Mouse (Mus musculus) intestine, embryonic 14.5 days (tissue): ENCODE data around the gene Atoh8. TPM values are rescaled to one million over a fixed set of nuclear protein-coding genes. Genes with fewer than 3 reads are reported as not detected.

Experiments used
- ATAC-seq: fragments of 200-750 bp; cut with Nextera tagmentation; replicated peaks from 2 replicates; pipeline ENCODE4 v1.8.0; 2017; ENCODE audit warnings: low read depth, moderate number of reproducible peaks, moderate TSS enrichment, moderate library complexity; ENCODE audit not compliant: low FRiP score, low TSS enrichment
- DNase-seq: peaks from one replicate; pipeline ENCODE4 v3.0.0-alpha.2; 2018; ENCODE audit warnings: low spot score
- H3K27ac ChIP-seq: fragments of 300-500 bp; sonication (generic); 2 replicates; pipeline ENCODE4 v1.5.1; 2014; ENCODE audit warnings: low read depth, mild to moderate bottlenecking, control low read depth
- H3K27me3 ChIP-seq: fragments of 300-500 bp; sonication (generic); replicated peaks from 2 replicates; pipeline ENCODE4 v1.6.1; 2014; ENCODE audit warnings: low read length, control low read depth; ENCODE audit not compliant: control insufficient read depth, insufficient read depth
- H3K36me3 ChIP-seq: fragments of 300-500 bp; sonication (generic); 2 replicates; pipeline ENCODE4 v1.6.1; 2014; ENCODE audit warnings: low read length, control low read depth; ENCODE audit not compliant: control insufficient read depth, insufficient read depth
- H3K4me1 ChIP-seq: fragments of 300-500 bp; sonication (generic); replicated peaks from 2 replicates; pipeline ENCODE4 v1.6.1; 2014; ENCODE audit warnings: low read length, control low read depth, mixed read lengths; ENCODE audit not compliant: control insufficient read depth, insufficient read depth
- H3K4me2 ChIP-seq: fragments of 300-500 bp; sonication (generic); 2 replicates; pipeline ENCODE4 v1.6.1; 2014; ENCODE audit warnings: low read length
- H3K4me3 ChIP-seq: fragments of 300-500 bp; sonication (generic); 2 replicates; pipeline ENCODE4 v1.5.1; 2014; ENCODE audit warnings: low read depth, low read length, control low read depth, mixed read lengths
- H3K9ac ChIP-seq: fragments of 300-500 bp; sonication (generic); 2 replicates; pipeline ENCODE4 v1.6.1; 2014; ENCODE audit warnings: mild to moderate bottlenecking, low read length
- H3K9me3 ChIP-seq: fragments of 300-500 bp; sonication (generic); 2 replicates; pipeline ENCODE4 v1.6.1; 2016; ENCODE audit warnings: low read length, control low read depth; ENCODE audit not compliant: control insufficient read depth
- WGBS: fragments of 180-500 bp; shearing (Covaris S2); extraction: QIAGEN DNeasy Blood & Tissue Kit; methylation state at CpG from one replicate; pipeline ENCODE4 v1.1.7; 2014; 5-methylcytosine and 5-hydroxymethylcytosine counted together
- polyA plus RNA-seq: library from polyadenylated mRNA; unstranded; fragments of >200 nt; fragmentation: Nextera tagmentation; extraction: Ambion mirVana; gene quantifications from 2 replicates; pipeline ENCODE4 v1.2.1, GENCODE M21; 2014

Gene Atoh8
- polyA plus RNA-seq, 1 experiment from 2014 or later: 8.7 TPM

DNA sequence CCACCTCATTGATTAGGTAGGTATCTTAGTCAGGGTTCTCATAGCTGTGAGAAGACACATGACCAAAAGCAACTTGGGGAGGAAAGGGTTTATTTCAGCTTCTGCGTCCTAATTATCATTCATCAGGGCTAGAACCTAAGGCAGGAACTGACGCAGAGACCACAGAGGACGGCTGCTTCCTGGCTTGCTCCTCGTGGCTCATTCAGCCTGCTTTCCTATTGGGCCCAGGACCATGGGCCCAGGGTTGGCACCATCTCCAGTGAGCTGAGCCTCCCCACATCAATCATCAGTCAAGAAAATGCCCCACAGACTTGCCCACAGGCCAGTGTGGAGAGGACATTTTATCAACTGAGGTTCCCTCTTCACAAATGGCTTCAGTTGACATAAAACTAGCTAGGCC, 40.1 kb upstream of the Atoh8 start:
- ATAC-seq: no peak

GRCm38 (mm10) chr6:72273153-72273552, 37.8 kb upstream of the Atoh8 start:
- Histone ChIP-seq H3K4me3 (no peak overlapping the region), H3K9me3 (no peaks in the 10 kb centered on the region), H3K27ac (no peak overlapping the region), H3K27me3 (no peaks in the 10 kb centered on the region), H3K36me3 (no peaks in the 10 kb centered on the region), H3K4me2 (no peak overlapping the region), H3K9ac (no peak overlapping the region), H3K4me1 (no peaks in the 10 kb centered on the region)
- ATAC-seq (no peak), DNase-seq (no peak)
- 79% methylated on average over 6 of the region's 6 CpGs for WGBS

More for the DNA sequence above, 40.1 kb upstream of the Atoh8 start:
- Histone ChIP-seq H3K27me3 (no peaks in the 10 kb centered on the region), H3K4me3 (no peak overlapping the region), H3K36me3 (no peaks in the 10 kb centered on the region), H3K9ac (no peak overlapping the region), H3K4me2 (no peak overlapping the region), H3K4me1 (no peaks in the 10 kb centered on the region), H3K9me3 (no peaks in the 10 kb centered on the region), H3K27ac (no peak overlapping the region)
- WGBS: 73% methylated on average over 4 of the region's 4 CpGs
- DNase-seq: no peak

- 78% methylated on average over 10 of the region's 10 CpGs for WGBS
- no peak overlapping the region for H3K27ac ChIP-seq
Measured at GRCm38 (mm10) chr6:72272161-72272696, 36.9 kb upstream of the Atoh8 start.

GRCm38 (mm10) chr6:72270952-72271519, 35.7 kb upstream of the Atoh8 start:
- ATAC-seq (no peak), DNase-seq (no peak)
- no peaks in the 10 kb centered on the region for H3K4me1 ChIP-seq
- H3K27ac ChIP-seq: no peak overlapping the region
- H3K4me3 ChIP-seq: no peak overlapping the region
- WGBS: 69% methylated on average over 11 of the region's 11 CpGs
- no peaks in the 10 kb centered on the region for H3K36me3 ChIP-seq
- no peaks in the 10 kb centered on the region for H3K9me3 ChIP-seq
- no peak overlapping the region for H3K9ac ChIP-seq
- H3K27me3 ChIP-seq: no peaks in the 10 kb centered on the region
- H3K4me2 ChIP-seq: no peak overlapping the region

More at GRCm38 (mm10) chr6:72272161-72272696, 36.9 kb upstream of the Atoh8 start:
- no peaks in the 10 kb centered on the region for H3K27me3 ChIP-seq
- no peak overlapping the region for H3K4me3 ChIP-seq
- H3K36me3 ChIP-seq: no peaks in the 10 kb centered on the region
- no peaks in the 10 kb centered on the region for H3K4me1 ChIP-seq
- DNase-seq (no peak), ATAC-seq (no peak)
- no peaks in the 10 kb centered on the region for H3K9me3 ChIP-seq
- no peak overlapping the region for H3K9ac ChIP-seq
- H3K4me2 ChIP-seq: no peak overlapping the region

DNA sequence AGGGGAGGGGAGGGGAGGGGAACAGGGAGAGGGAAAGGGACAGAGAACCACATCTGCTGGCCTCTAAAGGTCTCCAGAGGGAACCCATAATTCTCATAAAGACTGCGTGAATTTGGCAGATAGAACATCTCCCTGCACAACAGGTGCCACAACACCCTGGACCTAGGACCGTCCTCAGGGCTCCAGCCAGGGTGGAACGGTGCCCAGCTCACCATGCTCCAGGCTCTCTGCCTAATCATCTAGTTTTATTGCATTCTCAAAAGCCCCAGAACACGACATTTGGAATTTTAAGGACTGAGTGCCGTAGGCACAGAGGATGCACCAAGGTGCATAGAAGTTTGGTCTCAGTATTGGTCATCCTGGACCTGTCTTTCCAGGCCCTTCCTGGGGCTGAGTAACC, 34.9 kb upstream of the Atoh8 start:
- no peaks in the 10 kb centered on the region for H3K27me3 ChIP-seq
- DNase-seq (no peak), ATAC-seq (no peak)
- no peak overlapping the region for H3K4me3 ChIP-seq
- WGBS: 79% methylated on average over 5 of the region's 5 CpGs
- no peak overlapping the region for H3K27ac ChIP-seq
- H3K9me3 ChIP-seq: no peaks in the 10 kb centered on the region
- H3K9ac ChIP-seq: no peak overlapping the region
- H3K4me1 ChIP-seq: 0 out of 2 replicates have a peak, but pooled peaks cover 2% of the 10 kb centered on the region
- H3K36me3 ChIP-seq: no peaks in the 10 kb centered on the region
- H3K4me2 ChIP-seq: no peak overlapping the region

DNA sequence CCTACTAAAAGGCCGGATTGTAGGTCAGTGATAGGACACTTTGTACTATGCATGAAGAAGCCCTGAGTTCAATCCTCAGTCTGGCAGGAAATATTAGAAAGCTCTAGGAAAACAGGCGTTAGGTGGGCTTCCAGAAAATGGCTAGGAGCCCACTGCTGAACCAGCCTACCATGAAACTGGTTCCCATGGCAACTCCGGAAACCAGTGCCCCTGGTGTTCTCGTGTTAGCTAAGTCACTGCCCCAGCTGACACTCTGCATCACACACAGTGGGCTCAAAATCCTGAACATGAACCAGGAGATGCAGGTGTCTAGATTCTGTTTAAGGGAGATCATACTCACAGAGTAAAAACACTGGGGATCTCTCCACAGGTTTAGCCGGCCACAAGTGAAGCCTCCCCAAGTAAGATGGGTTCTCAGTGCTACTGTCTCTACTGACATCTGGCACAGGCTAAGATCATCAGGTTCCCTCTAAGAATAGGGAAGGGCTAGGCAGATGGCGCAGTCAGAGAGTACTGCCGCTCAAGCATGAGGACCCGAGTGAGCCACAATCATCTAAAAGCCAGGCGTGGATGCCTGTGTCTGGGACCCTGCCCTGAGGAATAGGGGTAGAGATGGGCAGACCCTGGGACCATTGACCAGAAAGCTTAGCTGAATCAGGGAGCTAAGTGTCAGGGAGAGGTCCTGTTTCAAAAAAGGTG, 32.9 kb upstream of the Atoh8 start:
- Histone ChIP-seq H3K9me3 (no peaks in the 10 kb centered on the region), H3K27me3 (no peaks in the 10 kb centered on the region), H3K9ac (no peak overlapping the region), H3K36me3 (no peaks in the 10 kb centered on the region), H3K4me1 (peaks cover 8% of the 10 kb centered on the region; the same call in 1 of the 2 replicates), H3K4me2 (no peak overlapping the region), H3K27ac (no peak overlapping the region), H3K4me3 (no peak overlapping the region)
- DNase-seq: no peak
- no peak for ATAC-seq
- 78% methylated on average over 9 of the region's 9 CpGs for WGBS

DNA sequence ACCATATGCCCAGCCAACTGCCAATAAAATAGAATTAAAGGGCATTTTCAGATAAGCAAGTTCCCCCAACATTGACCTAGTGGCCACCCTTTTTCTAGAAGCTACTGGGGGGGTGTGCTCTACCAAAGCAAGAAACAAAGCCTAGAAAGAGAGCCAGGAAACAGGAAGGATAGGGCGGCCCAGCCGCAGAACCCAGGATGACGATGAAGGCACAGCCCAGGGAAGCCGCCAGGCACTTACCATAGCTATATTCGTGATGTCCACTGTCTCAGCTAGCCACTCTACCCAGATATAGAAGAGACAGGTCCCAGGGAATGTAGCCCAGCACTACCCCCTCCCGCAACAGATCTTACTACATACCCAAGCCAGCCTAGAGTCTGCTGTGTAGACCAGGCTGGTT, 30.3 kb upstream of the Atoh8 start:
- DNase-seq (no peak), ATAC-seq (no peak)
- Histone ChIP-seq H3K4me3 (no peak overlapping the region), H3K27me3 (no peaks in the 10 kb centered on the region), H3K9ac (no peak overlapping the region), H3K9me3 (no peaks in the 10 kb centered on the region), H3K4me1 (peaks cover 8% of the 10 kb centered on the region; the same call in 1 of the 2 replicates), H3K27ac (no peak overlapping the region), H3K36me3 (no peaks in the 10 kb centered on the region), H3K4me2 (no peak overlapping the region)
- 76% methylated on average over 6 of the region's 6 CpGs for WGBS

GRCm38 (mm10) chr6:72263679-72264265, 28.4 kb upstream of the Atoh8 start:
- H3K4me1 ChIP-seq: peaks cover 8% of the 10 kb centered on the region; the same call in 1 of the 2 replicates
- H3K4me2 ChIP-seq: no peak overlapping the region
- ATAC-seq (no peak), DNase-seq (no peak)
- H3K4me3 ChIP-seq: no peak overlapping the region
- H3K27ac ChIP-seq: no peak overlapping the region
- no peaks in the 10 kb centered on the region for H3K9me3 ChIP-seq
- no peaks in the 10 kb centered on the region for H3K36me3 ChIP-seq
- H3K9ac ChIP-seq: no peak overlapping the region
- WGBS: 70% methylated on average over 5 of the region's 5 CpGs
- H3K27me3 ChIP-seq: no peaks in the 10 kb centered on the region
